Mouse (Mus musculus) c-Kit-positive CD71-negative TER-119-negative erythroid progenitor cells, embryonic 14.5 days (primary cell): ENCODE results near the gene Reep6.

Experiments used
- DNase-seq: peaks from one replicate; pipeline ENCODE4 v3.0.0-alpha.2; 2013; ENCODE audit warnings: low read depth

Reep6 gene

GRCm38 (mm10) chr10:80301256-80302081 is 28.3 kb upstream of the Reep6 start:
- no peak for DNase-seq

GRCm38 (mm10) chr10:80302082-80302355 is 27.7 kb upstream of the Reep6 start:
- no peak for DNase-seq

- no peak for DNase-seq
These were observed 27.3 kb upstream of the Reep6 start for GRCm38 (mm10) chr10:80302471-80302881.

DNA sequence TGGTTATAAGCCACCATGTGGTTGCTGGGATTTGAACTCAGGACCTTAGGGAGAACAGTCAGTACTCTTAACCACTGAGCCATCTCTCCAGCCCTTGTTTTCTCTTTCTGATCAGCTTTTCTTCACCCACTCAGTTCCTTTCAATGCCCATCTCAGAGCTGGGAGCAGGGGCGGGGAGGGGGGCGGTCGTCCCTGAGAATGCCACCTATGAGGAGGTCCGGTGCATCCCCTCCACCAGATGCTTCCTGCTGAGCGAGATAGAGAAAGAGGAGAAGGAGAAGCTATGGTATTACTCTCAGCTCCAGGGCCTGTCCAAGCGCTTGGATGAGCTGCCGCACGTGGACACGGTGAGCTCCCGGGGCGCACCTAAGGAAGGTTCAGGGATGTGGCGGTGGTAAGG is 25.3 kb upstream of the Reep6 start:
- DNase-seq, result no peak

- DNase-seq, result no peak
These were observed 24.9 kb upstream of the Reep6 start for GRCm38 (mm10) chr10:80304862-80305261.

DNA sequence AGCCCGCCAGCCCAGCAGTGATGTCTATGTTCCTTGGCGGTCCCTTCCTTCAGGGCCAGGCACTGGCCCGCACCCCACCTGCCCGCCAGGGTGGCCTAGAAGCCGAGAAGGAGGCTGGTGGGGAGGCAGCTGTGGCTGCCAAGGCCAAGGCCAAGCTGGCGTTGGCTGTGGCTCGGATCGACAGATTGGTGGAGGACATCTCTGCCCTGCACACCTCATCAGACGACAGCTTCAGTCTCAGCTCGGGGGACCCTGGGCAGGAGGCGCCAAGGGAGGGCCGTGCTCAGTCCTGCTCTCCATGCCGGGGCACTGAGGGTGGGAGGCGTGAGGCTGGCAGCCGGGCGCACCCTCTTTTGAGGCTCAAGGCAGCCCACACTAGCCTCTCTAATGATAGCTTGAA is 18.2 kb upstream of the Reep6 start:
- DNase-seq, result no peak

- DNase-seq, result no peak
These were observed 16.9 kb upstream of the Reep6 start for GRCm38 (mm10) chr10:80312586-80313504.

- DNase-seq, result no peak
These were observed 16.0 kb upstream of the Reep6 start for GRCm38 (mm10) chr10:80313627-80314201.

DNA sequence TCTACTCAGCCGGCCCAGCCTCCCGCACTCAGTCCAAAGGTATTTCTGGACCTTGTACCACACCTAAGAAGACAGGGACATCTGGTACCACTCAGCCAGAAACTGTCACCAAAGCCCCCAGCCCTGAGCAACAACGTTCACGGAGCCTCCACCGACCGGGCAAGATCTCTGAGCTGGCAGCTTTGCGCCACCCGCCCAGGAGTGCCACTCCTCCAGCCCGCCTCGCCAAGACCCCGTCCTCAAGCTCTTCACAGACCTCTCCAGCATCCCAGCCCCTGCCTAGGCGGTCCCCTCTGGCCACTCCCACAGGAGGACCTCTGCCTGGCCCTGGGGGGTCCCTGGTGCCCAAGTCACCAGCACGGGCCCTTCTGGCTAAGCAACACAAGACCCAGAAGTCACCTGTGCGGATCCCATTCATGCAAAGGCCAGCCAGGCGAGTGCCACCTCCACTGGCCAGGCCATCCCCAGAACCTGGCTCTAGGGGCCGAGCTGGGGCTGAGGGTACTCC is 15.2 kb upstream of the Reep6 start:
- DNase-seq, result no peak

DNA sequence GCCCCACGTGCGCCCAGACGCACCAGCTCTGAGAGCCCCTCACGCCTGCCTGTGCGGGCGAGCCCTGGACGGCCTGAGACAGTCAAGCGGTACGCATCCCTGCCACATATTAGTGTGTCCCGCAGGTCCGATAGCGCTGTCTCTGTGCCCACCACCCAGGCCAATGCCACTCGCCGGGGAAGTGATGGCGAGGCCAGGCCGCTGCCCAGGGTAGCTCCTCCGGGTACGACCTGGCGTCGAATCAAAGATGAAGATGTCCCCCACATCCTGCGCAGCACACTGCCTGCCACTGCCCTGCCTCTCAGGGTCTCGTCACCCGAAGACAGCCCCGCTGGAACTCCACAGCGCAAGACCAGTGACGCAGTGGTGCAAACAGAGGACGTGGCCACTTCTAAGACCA is 14.4 kb upstream of the Reep6 start:
- no peak for DNase-seq

DNA sequence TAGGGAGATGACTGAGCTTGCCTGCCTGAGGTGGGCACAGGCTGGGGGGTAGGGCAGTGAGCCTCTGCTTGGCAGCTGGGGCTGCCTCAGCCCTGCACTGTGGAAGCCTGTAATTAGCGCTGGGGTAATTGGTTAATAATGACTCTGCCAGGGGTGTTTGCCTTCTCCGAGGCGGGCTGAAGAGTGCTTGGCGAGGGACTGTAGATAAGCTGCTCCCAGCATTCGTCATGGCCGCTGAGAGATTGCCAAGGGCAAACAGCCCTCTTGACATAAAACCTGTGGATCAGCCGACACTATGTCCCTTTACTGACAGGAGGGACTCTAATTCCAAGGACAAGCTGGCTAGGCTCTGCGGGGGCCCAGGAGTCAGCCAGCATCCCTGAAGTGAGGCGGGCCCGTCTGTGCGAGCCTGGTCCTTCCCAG is 13.4 kb upstream of the Reep6 start:
- DNase-seq, result no peak

DNA sequence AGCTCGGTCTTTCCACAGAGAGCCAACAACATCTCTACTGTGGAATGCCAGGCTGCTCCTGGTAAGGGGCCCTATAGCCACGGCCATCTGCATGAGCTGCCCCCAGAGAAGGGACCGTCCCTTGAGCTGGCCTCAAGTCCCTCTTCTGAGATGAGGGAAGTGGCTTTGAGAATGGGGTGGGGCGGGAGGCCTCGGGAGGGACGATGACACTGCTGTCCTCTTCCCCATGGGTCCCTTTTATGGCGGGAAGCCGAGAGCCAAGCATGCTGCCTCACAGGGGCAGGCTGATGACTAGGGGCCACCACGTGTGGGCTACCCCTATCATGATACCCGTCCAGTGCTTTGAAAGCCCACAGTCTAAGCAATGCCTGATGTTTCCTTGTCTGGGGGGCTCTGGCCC is 12.7 kb upstream of the Reep6 start:
- DNase-seq, result no peak

GRCm38 (mm10) chr10:80320340-80320760 is 9.4 kb upstream of the Reep6 start, which contains the start of gene 2310011J03Rik:
2310011J03Rik (minus strand) TSS chr10:80320537.
- DNase-seq, result peak; percentile 85

DNA sequence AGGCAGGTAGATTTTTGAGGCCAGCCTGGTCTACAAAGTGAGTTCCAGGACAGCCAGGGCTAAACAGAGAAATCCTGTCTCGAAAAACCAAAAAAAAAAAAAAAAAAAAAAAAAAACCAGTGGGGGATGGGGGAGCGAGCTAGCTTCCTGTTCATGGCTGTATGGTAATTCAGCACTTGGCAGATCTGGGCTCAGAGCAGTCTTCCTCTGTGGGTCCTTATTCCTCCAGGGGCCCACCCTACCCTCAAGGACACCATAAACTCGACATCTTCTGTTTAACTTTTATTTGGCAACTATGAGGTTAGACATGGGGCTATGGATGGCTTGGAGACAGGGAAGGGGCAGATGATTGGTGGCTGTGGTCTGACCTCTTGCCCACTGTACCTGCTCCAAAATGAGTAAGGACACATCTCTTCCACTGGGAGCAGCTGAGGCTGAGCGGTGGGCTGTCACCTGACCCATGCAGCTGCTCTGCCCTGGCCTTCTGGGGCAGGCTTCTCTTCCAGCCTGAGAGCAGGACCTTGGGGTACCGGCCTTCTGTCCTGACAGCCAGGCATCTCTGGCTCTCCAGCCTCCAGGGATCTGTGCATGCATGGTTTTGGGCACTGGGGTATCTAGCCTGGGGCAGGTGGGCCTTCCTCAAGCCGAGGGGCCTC is 8.6 kb upstream of the Reep6 start:
- DNase-seq, result no peak

- no peak for DNase-seq
These were observed 7.8 kb upstream of the Reep6 start for GRCm38 (mm10) chr10:80321670-80322581.

- no peak for DNase-seq
These were observed 6.9 kb upstream of the Reep6 start for GRCm38 (mm10) chr10:80322811-80323211.

GRCm38 (mm10) chr10:80323261-80324119 is 6.3 kb upstream of the Reep6 start:
- DNase-seq, result no peak

DNA sequence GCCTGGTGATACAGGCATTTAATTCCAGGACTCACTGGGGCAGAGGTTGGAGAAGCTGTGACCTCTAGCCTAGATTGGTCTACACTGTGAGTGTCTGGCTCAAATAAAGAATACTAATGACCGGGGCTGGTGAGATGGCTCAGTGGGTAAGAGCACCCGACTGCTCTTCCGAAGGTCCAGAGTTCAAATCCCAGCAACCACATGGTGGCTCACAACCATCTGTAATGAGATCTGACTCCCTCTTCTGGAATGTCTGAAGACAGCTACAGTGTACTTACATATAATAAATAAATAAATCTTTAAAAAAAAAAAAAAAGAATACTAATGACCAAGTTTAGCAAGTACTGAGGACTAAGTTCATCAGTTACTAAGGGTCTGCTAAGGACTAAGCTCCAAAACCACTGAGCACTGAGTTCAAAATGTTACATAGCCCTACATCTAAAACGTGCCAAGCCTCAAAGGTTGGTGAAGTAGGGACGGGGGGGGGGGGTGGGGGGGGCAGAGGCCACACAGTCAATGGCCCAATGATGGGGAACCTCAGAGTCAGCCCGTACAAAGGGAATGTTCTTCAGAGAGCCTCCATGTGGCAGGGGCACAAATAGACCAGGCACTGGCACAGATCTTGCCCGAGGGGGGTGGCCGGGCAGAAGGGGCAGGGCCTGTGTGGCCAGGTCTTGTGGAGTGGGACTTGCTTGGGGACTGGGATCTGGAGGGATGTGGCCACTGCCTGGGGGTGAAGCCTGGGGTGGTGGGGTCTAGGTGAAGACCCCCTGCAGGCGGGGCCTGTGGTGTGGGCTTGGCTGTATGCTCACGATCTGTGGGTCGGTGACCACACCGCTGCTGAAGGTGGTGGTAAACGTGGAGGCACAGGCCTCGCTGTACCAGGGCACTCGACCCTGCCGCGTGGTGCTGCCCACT is 5.4 kb upstream of the Reep6 start:
- DNase-seq, result no peak

DNA sequence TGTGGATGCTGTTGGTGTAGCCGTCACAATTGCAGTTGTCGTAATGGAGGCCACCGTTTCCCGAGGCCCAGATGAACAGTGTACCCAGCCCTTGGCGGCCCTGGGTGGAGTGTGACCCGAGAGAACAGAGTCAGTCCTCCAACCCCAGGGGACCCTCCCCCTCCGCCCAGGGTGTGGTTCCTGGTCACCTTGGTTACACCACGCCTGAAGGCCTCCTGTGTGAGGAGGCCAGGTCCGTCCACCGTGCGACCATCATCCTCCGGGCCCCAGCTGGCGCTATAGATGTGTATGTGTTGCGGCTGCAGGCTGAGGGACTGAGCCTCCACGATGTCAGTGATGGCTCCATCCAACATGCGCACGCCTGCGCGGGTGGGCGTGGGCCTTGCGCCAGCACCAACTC is 4.7 kb upstream of the Reep6 start:
- no peak for DNase-seq
